Mouse (Mus musculus) testis, adult 2 months (tissue): ENCODE results near the gene Aqp6. TPM values are rescaled to one million over a fixed set of nuclear protein-coding genes. Genes with fewer than 3 reads are reported as not detected.

Experiments used
- H3K27ac ChIP-seq: fragments of 200-500 bp; 2 replicates; pipeline ENCODE4 v1.5.1; 2012; ENCODE audit warnings: low read depth, low read length; ENCODE audit not compliant: control insufficient read depth, insufficient read depth
- H3K27me3 ChIP-seq: fragments of 200-500 bp; 2 replicates; pipeline ENCODE4 v1.6.1; 2012; ENCODE audit warnings: mild to moderate bottlenecking, low read length, moderate library complexity; ENCODE audit not compliant: control insufficient read depth, insufficient read depth
- H3K36me3 ChIP-seq: fragments of 200-500 bp; 2 replicates; pipeline ENCODE4 v1.6.1; 2012; ENCODE audit warnings: mild to moderate bottlenecking, low read length; ENCODE audit not compliant: control insufficient read depth, insufficient read depth
- H3K4me1 ChIP-seq: fragments of 200-500 bp; 2 replicates; pipeline ENCODE4 v1.6.1; 2012; ENCODE audit warnings: low read length; ENCODE audit not compliant: control insufficient read depth, insufficient read depth
- H3K4me3 ChIP-seq: fragments of 200-500 bp; 2 replicates; pipeline ENCODE4 v1.5.1; 2012; ENCODE audit warnings: low read depth, mild to moderate bottlenecking, low read length, moderate library complexity, mixed read lengths; ENCODE audit not compliant: control insufficient read depth
- CTCF ChIP-seq: fragments of 200-500 bp; IDR thresholded peaks from 2 replicates; pipeline ENCODE4 v1.5.1; 2012; ENCODE audit warnings: low read depth, mild to moderate bottlenecking, inconsistent platforms, low read length, moderate library complexity; ENCODE audit not compliant: control insufficient read depth, insufficient read depth, insufficient replicate concordance
- POLR2A ChIP-seq: fragments of 200-500 bp; IDR thresholded peaks from 2 replicates; pipeline ENCODE4 v1.6.1; 2012; ENCODE audit warnings: low read depth, mild to moderate bottlenecking, inconsistent platforms, low read length, moderate library complexity; ENCODE audit not compliant: control insufficient read depth
- polyA plus RNA-seq: library from polyadenylated mRNA; depleted of rRNA; stranded (reverse); fragments of >200 nt; gene quantifications from 2 replicates; pipeline ENCODE4 v1.2.3, GENCODE M21; 2012; rRNA removed

Gene Aqp6
- polyA plus RNA-seq, 1 experiment = not detected

GRCm38 (mm10) chr15:99651984-99652872 lies 51.0 kb downstream of the Aqp6 start:
- no peak overlapping the region for H3K27ac ChIP-seq
- no peak overlapping the region for H3K4me3 ChIP-seq
- no peaks in the 10 kb centered on the region for H3K27me3 ChIP-seq
- TF ChIP-seq CTCF (no peak), POLR2A (no peak)
- H3K4me1 ChIP-seq = peaks cover 2% of the 10 kb centered on the region
- no peaks in the 10 kb centered on the region for H3K36me3 ChIP-seq

GRCm38 (mm10) chr15:99653291-99653690 lies 52.1 kb downstream of the Aqp6 start:
- no peak for TF ChIP-seq POLR2A
- H3K36me3 ChIP-seq = no peaks in the 10 kb centered on the region
- H3K4me3 ChIP-seq = no peak overlapping the region
- peaks cover 2% of the 10 kb centered on the region for H3K4me1 ChIP-seq
- H3K27ac ChIP-seq = no peak overlapping the region
- no peaks in the 10 kb centered on the region for H3K27me3 ChIP-seq

GRCm38 (mm10) chr15:99653876-99654275 lies 52.7 kb downstream of the Aqp6 start:
- no peak overlapping the region for H3K27ac ChIP-seq
- H3K4me1 ChIP-seq = peaks cover 2% of the 10 kb centered on the region
- no peaks in the 10 kb centered on the region for H3K27me3 ChIP-seq

More at GRCm38 (mm10) chr15:99653876-99654275, 52.7 kb downstream of the Aqp6 start:
- no peak overlapping the region for H3K4me3 ChIP-seq
- no peak for TF ChIP-seq CTCF
- no peak for TF ChIP-seq POLR2A
- H3K36me3 ChIP-seq = no peaks in the 10 kb centered on the region

Other genes with a start within 250 kb of the Aqp6 start
- 14.3 and 15.3 TPM in 2 replicates for gene Fmnl3, start 230.9 kb upstream of the Aqp6 start, polyA plus RNA-seq
- gene Tmbim6, start 208.5 kb upstream of the Aqp6 start, polyA plus RNA-seq = 734 and 786 TPM in 2 replicates
- 3.9 and 4.4 TPM in 2 replicates for gene Nckap5l, start 143.7 kb upstream of the Aqp6 start, polyA plus RNA-seq
- 4.6 and 4.7 TPM in 2 replicates for gene Bcdin3d, start 126.7 kb upstream of the Aqp6 start, polyA plus RNA-seq
- gene Faim2, start 73.2 kb upstream of the Aqp6 start, polyA plus RNA-seq = 0.19 and 0.72 TPM in 2 replicates
- 13.8 and 16.9 TPM in 2 replicates for gene Aqp2, start 22.3 kb upstream of the Aqp6 start, polyA plus RNA-seq
- 1.1 and 1.6 TPM in 2 replicates for gene Aqp5, start 10.6 kb upstream of the Aqp6 start, polyA plus RNA-seq
- 41.2 and 45.7 TPM in 2 replicates for gene Racgap1, start 50.3 kb downstream of the Aqp6 start, polyA plus RNA-seq
- 0.07 and 0.16 TPM in 2 replicates for gene Asic1, start 69.0 kb downstream of the Aqp6 start, polyA plus RNA-seq
- 26.3 and 30.9 TPM in 2 replicates for gene Smarcd1, start 100.7 kb downstream of the Aqp6 start, polyA plus RNA-seq
- not detected in 2 replicates for gene Gm17349, start 104.1 kb downstream of the Aqp6 start, polyA plus RNA-seq
- 16.6 and 16.9 TPM in 2 replicates for gene Gpd1, start 116.1 kb downstream of the Aqp6 start, polyA plus RNA-seq
- gene Cox14, start 124.2 kb downstream of the Aqp6 start, polyA plus RNA-seq = 50.5 and 51.6 TPM in 2 replicates
- 19.4 and 23.4 TPM in 2 replicates for gene Cers5, start 171.5 kb downstream of the Aqp6 start, polyA plus RNA-seq